Mouse (Mus musculus) right cerebral cortex, postnatal 10 days (tissue): ENCODE measurements around the gene Best2.

ENCODE experiments used
- DNase-seq, 2 experiments: peaks; one replicate each; pipeline ENCODE4 v3.0.0; 2021; ENCODE audit warnings: low spot score in 2 of 2

The Best2 gene

GRCm38 (mm10) chr8:84967532-84968304 lies 46.6 kb downstream of the Best2 start:
- DNase-seq: no peak

- no peak for DNase-seq
Observed at GRCm38 (mm10) chr8:84966603-84967002, 47.7 kb downstream of the Best2 start.

- DNase-seq: peak; percentile 97 to 98
Observed at GRCm38 (mm10) chr8:84965731-84966291, 48.5 kb downstream of the Best2 start.

- DNase-seq: no peak
Observed at GRCm38 (mm10) chr8:84963952-84964351, 50.4 kb downstream of the Best2 start.

GRCm38 (mm10) chr8:84959811-84960210 lies 54.5 kb downstream of the Best2 start:
- DNase-seq: no peak
